Mouse (Mus musculus) stomach, postnatal 0 days (tissue): ENCODE measurements around the gene Camk2g.

Source experiments
- CTCF ChIP-seq: IDR thresholded peaks from 2 replicates; pipeline ENCODE4 v1.5.1; 2016; ENCODE audit warnings: antibody characterized with exemption, low read depth, mild to moderate bottlenecking, moderate library complexity
- EP300 ChIP-seq: optimal IDR thresholded peaks from 2 replicates; pipeline ENCODE3; 2016; ENCODE audit warnings: antibody characterized with exemption

GRCm38 (mm10) chr14:20837681-20838080 lies 43.8 kb upstream of the Camk2g start:
- TF ChIP-seq EP300 (no peak), CTCF (no peak)
